Mouse (Mus musculus): ENCODE results near the gene Mdm4. TPM values are rescaled to one million over a fixed set of nuclear protein-coding genes. Genes with fewer than 3 reads are reported as not detected.
"Not testable (repeated sequence)": the region's sequence is repeated elsewhere in the genome, so short reads cannot be mapped to it uniquely, and the experiment has no call there.

Gene Mdm4
- polyA plus RNA-seq, 1 experiment, result 11.5 TPM

DNA sequence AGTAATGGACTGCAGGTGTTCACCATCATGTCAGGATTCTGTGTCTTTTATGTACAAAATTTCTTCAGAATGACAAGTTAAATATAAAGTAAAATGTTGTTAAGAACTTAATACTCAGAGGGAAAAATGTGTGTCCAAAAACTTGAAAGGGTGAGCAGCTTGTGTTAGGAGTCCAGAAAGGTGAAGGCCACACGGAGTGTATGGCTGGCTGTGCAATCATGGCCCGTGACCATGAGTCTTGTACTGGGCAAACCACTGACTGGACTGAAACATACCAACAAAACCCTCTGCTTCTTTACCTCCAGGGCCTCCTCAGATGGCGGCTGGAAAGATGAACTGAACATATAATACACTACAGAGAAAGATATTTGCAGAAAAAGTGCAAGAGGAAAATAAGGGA, 23.8 kb downstream of the Mdm4 start:
- Histone ChIP-seq H3ac (ENCODE audit: control insufficient read depth, insufficient read length) (no peak overlapping the region), H3K27me3 (ENCODE audit: control insufficient read depth, insufficient read depth, insufficient read length) (no peaks in the 10 kb centered on the region), H3K79me2 (ENCODE audit: control insufficient read depth, insufficient read depth) (peaks cover 51% of the 10 kb centered on the region), H3K4me2 (ENCODE audit: low read depth) (no peak overlapping the region), H3K4me3 (no peak overlapping the region), H3K36me3 (ENCODE audit: control insufficient read depth, insufficient read depth) (peaks cover 70% of the 10 kb centered on the region)
- TF ChIP-seq USF1 (IDR thresholded peaks at IDR 0.05; ENCODE audit: low read depth) (no peak), SRF (IDR thresholded peaks at IDR 0.05; ENCODE audit: control insufficient read depth, insufficient read length, low read depth) (no peak), E2F4 (IDR thresholded peaks at IDR 0.05; ENCODE audit: insufficient read depth) (no peak), TCF3 (IDR thresholded peaks at IDR 0.05; ENCODE audit: insufficient read length, low read depth) (no peak), POLR2AphosphoS2 (IDR thresholded peaks at IDR 0.05; ENCODE audit: insufficient read length, low read depth) (no peak), CEBPB (IDR thresholded peaks at IDR 0.05; ENCODE audit: insufficient read depth, poor library complexity, severe bottlenecking) (no peak), TCF12 (IDR thresholded peaks at IDR 0.05; ENCODE audit: insufficient read depth, poor library complexity, severe bottlenecking) (no peak), MYOG (IDR thresholded peaks at IDR 0.05; ENCODE audit: control insufficient read depth in 1 of 3, insufficient read depth in 1 of 3, insufficient read length in 2 of 3, low read depth in 2 of 3) (no peak), MYOD1 (IDR thresholded peaks at IDR 0.05; ENCODE audit: control insufficient read depth in 1 of 3, insufficient read length in 2 of 3, low read depth in 2 of 3) (no peak), POLR2A (IDR thresholded peaks at IDR 0.05; ENCODE audit: insufficient read length, low read depth) (no peak), MAX (IDR thresholded peaks at IDR 0.05; ENCODE audit: low read depth) (no peak), REST (IDR thresholded peaks at IDR 0.05; ENCODE audit: insufficient read depth, insufficient read length) (no peak)

DNA sequence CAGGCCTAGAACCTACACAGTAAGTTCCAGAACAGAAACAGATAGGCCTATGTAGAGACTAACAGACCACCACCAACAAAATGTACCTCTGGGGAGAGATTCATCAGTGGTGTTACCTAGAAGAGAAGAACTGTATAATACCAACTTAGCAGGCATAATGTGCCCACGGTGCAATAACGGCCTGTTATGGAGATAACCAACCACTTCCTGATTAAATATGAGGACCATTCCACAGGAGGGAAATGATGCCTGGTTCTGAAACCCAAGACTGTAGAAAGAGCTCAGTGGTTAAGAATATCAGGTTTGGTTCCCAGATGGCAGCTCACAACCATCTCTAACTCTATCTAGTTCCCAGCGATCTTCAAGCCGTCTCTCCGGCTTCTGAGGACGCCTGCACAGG, 30.0 kb downstream of the Mdm4 start:
- H3K4me2 ChIP-seq (ENCODE audit: low read depth), result no peak overlapping the region
- H3K4me3 ChIP-seq, result no peak overlapping the region
- H3ac ChIP-seq (ENCODE audit: control insufficient read depth, insufficient read length), result no peak overlapping the region
- peaks cover 6% of the 10 kb centered on the region for H3K79me2 ChIP-seq (ENCODE audit: control insufficient read depth, insufficient read depth)
- no peaks in the 10 kb centered on the region for H3K27me3 ChIP-seq (ENCODE audit: control insufficient read depth, insufficient read depth, insufficient read length)
- TF ChIP-seq MYOG (IDR thresholded peaks at IDR 0.05; ENCODE audit: control insufficient read depth in 1 of 3, insufficient read depth in 1 of 3, insufficient read length in 2 of 3, low read depth in 2 of 3), result no peak
- no peak for TF ChIP-seq TCF3 (IDR thresholded peaks at IDR 0.05; ENCODE audit: insufficient read length, low read depth)
- no peak for TF ChIP-seq POLR2A (IDR thresholded peaks at IDR 0.05; ENCODE audit: insufficient read length, low read depth)
- no peak for TF ChIP-seq REST (IDR thresholded peaks at IDR 0.05; ENCODE audit: insufficient read depth, insufficient read length)
- no peak for TF ChIP-seq E2F4 (IDR thresholded peaks at IDR 0.05; ENCODE audit: insufficient read depth)
- TF ChIP-seq USF1 (IDR thresholded peaks at IDR 0.05; ENCODE audit: low read depth), result no peak
- TF ChIP-seq MAX (IDR thresholded peaks at IDR 0.05; ENCODE audit: low read depth), result no peak
- no peak for TF ChIP-seq POLR2AphosphoS2 (IDR thresholded peaks at IDR 0.05; ENCODE audit: insufficient read length, low read depth)
- TF ChIP-seq CEBPB (IDR thresholded peaks at IDR 0.05; ENCODE audit: insufficient read depth, poor library complexity, severe bottlenecking), result no peak
- TF ChIP-seq MYOD1 (IDR thresholded peaks at IDR 0.05; ENCODE audit: control insufficient read depth in 1 of 3, insufficient read length in 2 of 3, low read depth in 2 of 3), result no peak
- no peak for TF ChIP-seq TCF12 (IDR thresholded peaks at IDR 0.05; ENCODE audit: insufficient read depth, poor library complexity, severe bottlenecking)
- TF ChIP-seq SRF (IDR thresholded peaks at IDR 0.05; ENCODE audit: control insufficient read depth, insufficient read length, low read depth), result no peak
- peaks cover 81% of the 10 kb centered on the region for H3K36me3 ChIP-seq (ENCODE audit: control insufficient read depth, insufficient read depth)

DNA sequence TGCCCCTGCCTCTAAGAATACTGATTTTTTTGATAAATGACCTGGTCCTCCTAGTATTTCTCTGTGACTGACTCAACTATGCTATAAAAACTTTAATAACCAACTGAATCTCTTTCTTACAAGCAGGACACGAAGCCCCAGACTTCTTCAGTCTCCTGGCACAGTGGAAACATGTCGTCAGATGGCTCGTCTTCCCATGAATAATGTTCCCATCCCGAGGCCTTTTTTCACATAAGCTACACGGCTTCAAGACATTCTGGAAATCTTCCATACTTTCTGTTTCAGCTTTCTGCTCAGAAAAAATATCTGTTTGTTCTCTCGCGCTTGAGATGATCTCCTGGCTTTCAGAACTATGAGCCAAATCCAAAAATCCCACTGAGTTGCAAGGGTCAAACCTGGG, 38.8 kb downstream of the Mdm4 start:
- H3K27me3 ChIP-seq (ENCODE audit: control insufficient read depth, insufficient read depth, insufficient read length), result no peaks in the 10 kb centered on the region
- H3K4me2 ChIP-seq (ENCODE audit: low read depth), result no peak overlapping the region
- H3K36me3 ChIP-seq (ENCODE audit: control insufficient read depth, insufficient read depth), result peaks cover 58% of the 10 kb centered on the region
- no peak overlapping the region for H3K4me3 ChIP-seq
- no peak overlapping the region for H3ac ChIP-seq (ENCODE audit: control insufficient read depth, insufficient read length)
- H3K79me2 ChIP-seq (ENCODE audit: control insufficient read depth, insufficient read depth), result no peaks in the 10 kb centered on the region
- TF ChIP-seq POLR2A (IDR thresholded peaks at IDR 0.05; ENCODE audit: insufficient read length, low read depth) (no peak), MYOD1 (IDR thresholded peaks at IDR 0.05; ENCODE audit: control insufficient read depth in 1 of 3, insufficient read length in 2 of 3, low read depth in 2 of 3) (no peak), SRF (IDR thresholded peaks at IDR 0.05; ENCODE audit: control insufficient read depth, insufficient read length, low read depth) (no peak), TCF3 (IDR thresholded peaks at IDR 0.05; ENCODE audit: insufficient read length, low read depth) (no peak), MAX (IDR thresholded peaks at IDR 0.05; ENCODE audit: low read depth) (no peak)

DNA sequence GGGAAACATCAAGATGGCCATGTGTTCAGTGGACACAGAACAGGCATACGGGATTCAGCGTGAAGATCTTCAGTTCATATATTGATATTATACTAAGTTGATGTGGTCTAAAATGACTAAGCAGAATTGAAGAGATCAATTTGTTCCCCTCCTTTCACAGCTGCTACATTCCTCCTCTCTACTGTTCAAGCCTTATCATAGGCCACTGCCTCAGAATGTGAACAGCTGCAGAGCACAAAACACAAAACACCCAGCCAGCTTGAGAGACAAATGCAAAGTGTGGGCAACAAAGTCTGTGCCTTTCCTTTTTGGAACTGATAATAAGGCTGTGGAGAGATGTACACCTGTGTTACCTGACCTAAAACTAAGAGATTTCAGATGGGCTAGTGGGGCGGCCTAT, 39.6 kb downstream of the Mdm4 start:
- no peak overlapping the region for H3K4me3 ChIP-seq
- H3ac ChIP-seq (ENCODE audit: control insufficient read depth, insufficient read length), result no peak overlapping the region
- TF ChIP-seq MAX (IDR thresholded peaks at IDR 0.05; ENCODE audit: low read depth) (no peak), USF1 (IDR thresholded peaks at IDR 0.05; ENCODE audit: low read depth) (no peak), TCF3 (IDR thresholded peaks at IDR 0.05; ENCODE audit: insufficient read length, low read depth) (peak; percentile 35), POLR2A (IDR thresholded peaks at IDR 0.05; ENCODE audit: insufficient read length, low read depth) (no peak), CEBPB (IDR thresholded peaks at IDR 0.05; ENCODE audit: insufficient read depth, poor library complexity, severe bottlenecking) (no peak), TCF12 (IDR thresholded peaks at IDR 0.05; ENCODE audit: insufficient read depth, poor library complexity, severe bottlenecking) (no peak), REST (IDR thresholded peaks at IDR 0.05; ENCODE audit: insufficient read depth, insufficient read length) (no peak), E2F4 (IDR thresholded peaks at IDR 0.05; ENCODE audit: insufficient read depth) (no peak), POLR2AphosphoS2 (IDR thresholded peaks at IDR 0.05; ENCODE audit: insufficient read length, low read depth) (no peak), SRF (IDR thresholded peaks at IDR 0.05; ENCODE audit: control insufficient read depth, insufficient read length, low read depth) (no peak), MYOD1 (IDR thresholded peaks at IDR 0.05; ENCODE audit: control insufficient read depth in 1 of 3, insufficient read length in 2 of 3, low read depth in 2 of 3) (peak in 1 of 3 experiments; percentile 34), MYOG (IDR thresholded peaks at IDR 0.05; ENCODE audit: control insufficient read depth in 1 of 3, insufficient read depth in 1 of 3, insufficient read length in 2 of 3, low read depth in 2 of 3) (peak in 2 of 3 experiments; percentile 60 to 62)
- no peak overlapping the region for H3K4me2 ChIP-seq (ENCODE audit: low read depth)
- H3K27me3 ChIP-seq (ENCODE audit: control insufficient read depth, insufficient read depth, insufficient read length), result no peaks in the 10 kb centered on the region
- H3K36me3 ChIP-seq (ENCODE audit: control insufficient read depth, insufficient read depth), result peaks cover 54% of the 10 kb centered on the region
- H3K79me2 ChIP-seq (ENCODE audit: control insufficient read depth, insufficient read depth), result no peaks in the 10 kb centered on the region

DNA sequence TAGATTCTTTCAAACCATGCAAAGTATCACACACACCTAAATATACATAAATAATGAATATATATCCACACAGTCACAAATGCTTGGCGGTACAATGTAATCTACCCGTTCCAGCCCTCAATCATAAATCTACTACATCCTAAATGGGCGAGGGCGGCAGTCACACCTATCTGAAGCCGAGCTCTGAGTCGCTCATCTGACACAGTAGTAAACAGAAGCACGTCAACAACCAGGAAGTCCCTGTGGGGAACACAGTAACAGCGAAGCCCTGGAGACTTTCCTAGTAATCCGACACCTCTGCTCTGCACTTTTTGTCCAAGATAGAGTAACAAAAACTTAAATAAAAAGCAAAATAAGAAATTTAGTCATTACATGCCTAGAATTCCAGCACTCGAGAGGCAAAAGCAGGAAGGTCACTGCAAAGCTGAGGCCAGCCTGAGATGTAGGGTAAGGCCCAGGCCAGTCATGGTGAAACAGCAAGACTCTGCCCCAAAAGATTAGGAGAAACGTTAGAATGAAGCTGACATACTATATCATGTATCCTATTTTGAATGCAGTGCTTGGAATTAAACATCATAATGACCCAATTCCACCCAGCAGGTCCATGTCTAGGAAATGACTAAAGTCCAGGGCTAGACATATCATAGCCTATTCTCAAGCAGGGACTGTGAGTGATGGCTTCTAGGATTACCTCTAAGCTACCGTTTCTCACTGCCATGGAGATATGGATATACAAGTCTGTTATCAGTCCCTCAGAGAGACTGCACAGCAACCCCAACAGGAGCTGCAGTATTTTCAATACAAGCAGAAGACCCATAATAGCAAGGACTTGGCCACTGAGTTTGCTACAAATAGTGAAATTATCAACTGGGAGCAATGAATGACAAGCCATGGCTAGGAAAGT, 41.6 kb downstream of the Mdm4 start:
- not testable (repeated sequence) for H3K27me3 ChIP-seq (ENCODE audit: control insufficient read depth, insufficient read depth, insufficient read length); H3K4me3 ChIP-seq; H3K79me2 ChIP-seq (ENCODE audit: control insufficient read depth, insufficient read depth); H3ac ChIP-seq (ENCODE audit: control insufficient read depth, insufficient read length); H3K4me2 ChIP-seq (ENCODE audit: low read depth)
- H3K36me3 ChIP-seq (ENCODE audit: control insufficient read depth, insufficient read depth), result peaks cover 58% of the 10 kb centered on the region

Data from myocyte (in vitro differentiated cells).